Mouse (Mus musculus) G1E-ER4 (cell line): ENCODE measurements at regions not wholly inside any gene's neighbourhood (a gene's known extent, or its start where the extent isn't known, plus 50 kb on each side); places are given as distances from the start of the nearest gene placed in this dataset.

Source experiments
- GATA1 ChIP-seq: IDR thresholded peaks from one replicate; pipeline ENCODE4 v1.8.0; 2012; ENCODE audit warnings: low read length, inconsistent platforms

- no peak for TF ChIP-seq GATA1
Measured at GRCm38 (mm10) chr3:100266976-100267375, 104.8 kb upstream of the Wdr3 start.

- no peak for TF ChIP-seq GATA1
Measured at GRCm38 (mm10) chr3:100264991-100265390, 102.8 kb upstream of the Wdr3 start.
